Mouse (Mus musculus): ENCODE measurements around the gene Cep89. TPM values are rescaled to one million over a fixed set of nuclear protein-coding genes. Genes with fewer than 3 reads are reported as not detected.

The Cep89 gene
- polyA plus RNA-seq, 1 experiment from 2014 or later: 37.3 TPM

DNA sequence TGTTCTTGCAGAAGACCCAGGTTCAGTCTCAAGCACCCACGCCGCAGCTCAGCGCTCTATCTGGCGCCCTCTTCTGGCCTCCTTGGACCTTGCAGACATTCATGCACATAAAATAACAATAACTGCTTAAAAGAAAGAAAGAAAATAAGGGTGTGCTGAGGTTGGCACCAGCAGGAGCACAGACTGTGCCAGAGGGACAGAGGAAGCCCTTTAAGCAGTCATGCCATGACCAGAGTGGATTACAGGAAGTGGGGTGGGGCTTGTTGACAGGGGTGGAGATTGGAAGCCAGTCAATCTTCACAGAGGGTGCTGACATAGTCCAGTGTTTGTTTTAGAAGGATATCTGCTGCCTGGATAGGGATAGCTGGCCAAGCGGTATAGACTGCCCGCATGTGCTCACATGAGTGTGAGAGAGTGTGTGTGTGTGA, 10.3 kb upstream of the Cep89 start:
- no peaks in the 10 kb centered on the region for H3K9me3 ChIP-seq
- no peak overlapping the region for H3K4me2 ChIP-seq
- H3K4me1 ChIP-seq: peaks cover 12% of the 10 kb centered on the region
- ATAC-seq (ENCODE audit: extremely low read depth, insufficient number of reproducible peaks, low FRiP score, low TSS enrichment): peak; percentile 48; the same call in 1 of the 2 replicates
- 46% methylated on average over 6 of the region's 6 CpGs for WGBS
- no peaks in the 10 kb centered on the region for H3K27me3 ChIP-seq (replicated peaks)
- no peak overlapping the region for H3K9ac ChIP-seq
- H3K27ac ChIP-seq (replicated peaks): 0 out of 2 replicates have a peak overlapping the region, but pooled peaks have one; percentile 5
- H3K4me3 ChIP-seq: no peak overlapping the region
- H3K36me3 ChIP-seq: peaks cover 11% of the 10 kb centered on the region

DNA sequence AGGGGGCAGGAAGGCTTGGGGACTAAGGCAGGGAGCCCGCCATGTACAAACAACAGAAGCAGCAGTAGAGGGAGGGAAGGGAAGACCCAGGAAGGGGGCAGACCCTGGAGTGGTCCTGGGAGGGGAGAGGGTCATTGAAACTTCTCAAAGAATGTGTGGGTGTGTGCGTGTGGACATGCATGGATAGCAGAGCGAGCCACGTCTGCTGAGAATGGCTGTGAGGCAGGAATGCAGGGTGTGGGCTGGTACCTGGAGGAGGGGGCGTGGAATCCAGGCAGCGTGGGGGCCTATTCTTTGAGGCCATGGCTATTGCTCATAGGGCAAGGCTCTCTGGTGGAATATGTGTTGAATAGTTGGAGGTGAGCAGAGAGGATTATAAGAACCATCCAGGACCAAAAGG, 8.1 kb upstream of the Cep89 start:
- no peak overlapping the region for H3K4me2 ChIP-seq
- no peaks in the 10 kb centered on the region for H3K27me3 ChIP-seq (replicated peaks)
- WGBS: 57% methylated on average over 6 of the region's 6 CpGs
- ATAC-seq (ENCODE audit: extremely low read depth, insufficient number of reproducible peaks, low FRiP score, low TSS enrichment): no peak
- H3K9ac ChIP-seq: no peak overlapping the region
- no peak overlapping the region for H3K4me3 ChIP-seq
- peaks cover 12% of the 10 kb centered on the region for H3K4me1 ChIP-seq
- H3K27ac ChIP-seq (replicated peaks): no peak overlapping the region
- peaks cover 32% of the 10 kb centered on the region for H3K36me3 ChIP-seq
- no peaks in the 10 kb centered on the region for H3K9me3 ChIP-seq

DNA sequence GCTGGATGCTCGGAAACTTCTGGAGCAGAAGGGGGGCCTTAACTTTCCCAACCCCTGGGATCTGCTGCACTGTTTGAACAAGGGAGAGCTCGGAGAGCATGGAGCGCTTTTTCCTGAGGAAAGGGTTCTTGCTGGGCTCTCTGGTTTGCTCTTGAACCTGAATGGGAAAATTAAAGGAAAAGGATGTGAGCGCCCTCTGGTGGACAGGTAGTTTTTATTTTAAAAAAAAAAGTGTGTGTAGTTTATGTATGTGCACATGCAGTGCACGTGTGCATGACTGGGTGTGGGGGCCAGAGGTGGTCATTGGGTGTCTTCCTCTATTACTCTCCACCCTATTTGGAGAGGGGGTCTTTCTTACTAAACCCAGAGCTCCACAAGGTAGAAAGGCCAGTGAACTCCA, 3.9 kb upstream of the Cep89 start:
- 62% methylated on average over 5 of the region's 5 CpGs for WGBS
- no peak for ATAC-seq (ENCODE audit: extremely low read depth, insufficient number of reproducible peaks, low FRiP score, low TSS enrichment)
- H3K27me3 ChIP-seq (replicated peaks): no peaks in the 10 kb centered on the region

DNA sequence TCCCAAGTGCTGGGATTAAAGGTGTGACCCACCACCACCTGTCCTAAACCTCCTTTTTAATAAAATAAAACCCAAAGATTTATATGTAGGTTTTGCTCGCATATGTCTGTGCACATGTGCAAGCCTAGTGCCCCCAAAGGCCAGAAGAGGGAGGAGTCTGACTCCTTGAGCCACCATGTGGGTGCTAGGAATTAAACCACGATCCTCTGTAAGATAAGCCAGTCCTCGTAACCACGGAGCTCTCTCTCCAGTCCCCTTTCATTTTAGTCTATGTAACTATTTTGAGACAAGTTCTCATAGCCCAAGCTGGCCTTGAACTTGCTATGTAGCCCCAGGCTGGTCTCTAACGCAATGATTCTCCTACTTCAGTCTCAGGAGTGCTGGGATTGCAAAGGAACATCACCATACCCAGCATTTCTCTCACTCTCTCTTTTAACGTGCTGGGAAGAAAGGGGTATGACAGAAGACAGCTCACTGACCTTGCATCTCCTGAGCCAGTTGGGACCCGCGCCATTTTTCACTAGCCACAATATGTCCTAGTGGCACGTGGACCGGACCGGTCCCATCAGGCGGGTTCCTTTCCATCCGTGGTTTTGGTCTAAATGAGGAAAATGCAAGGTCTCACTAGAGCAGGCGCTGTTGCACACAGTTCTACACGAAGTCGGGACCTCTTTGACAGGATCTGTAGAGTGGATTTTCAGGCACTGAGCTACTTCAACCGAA, 940 bp upstream of the Cep89 start:
- peak overlapping the region; percentile 90 for H3K4me2 ChIP-seq
- H3K36me3 ChIP-seq: peaks cover 62% of the 10 kb centered on the region
- no peaks in the 10 kb centered on the region for H3K27me3 ChIP-seq (replicated peaks)
- ATAC-seq (ENCODE audit: extremely low read depth, insufficient number of reproducible peaks, low FRiP score, low TSS enrichment): no peak
- H3K9me3 ChIP-seq: no peaks in the 10 kb centered on the region
- H3K4me1 ChIP-seq: peaks cover 19% of the 10 kb centered on the region
- 10% methylated on average over 17 of the region's 17 CpGs for WGBS
- H3K9ac ChIP-seq: peak overlapping the region; percentile 78
- H3K27ac ChIP-seq (replicated peaks): no peak overlapping the region; the same call in 1 of the 2 replicates
- peak overlapping the region; percentile 67 for H3K4me3 ChIP-seq

More for the DNA sequence above, 3.9 kb upstream of the Cep89 start:
- H3K27ac ChIP-seq (replicated peaks): no peak overlapping the region
- no peaks in the 10 kb centered on the region for H3K9me3 ChIP-seq
- no peak overlapping the region for H3K4me2 ChIP-seq
- peaks cover 16% of the 10 kb centered on the region for H3K4me1 ChIP-seq
- H3K9ac ChIP-seq: no peak overlapping the region
- no peak overlapping the region for H3K4me3 ChIP-seq
- H3K36me3 ChIP-seq: peaks cover 44% of the 10 kb centered on the region

DNA sequence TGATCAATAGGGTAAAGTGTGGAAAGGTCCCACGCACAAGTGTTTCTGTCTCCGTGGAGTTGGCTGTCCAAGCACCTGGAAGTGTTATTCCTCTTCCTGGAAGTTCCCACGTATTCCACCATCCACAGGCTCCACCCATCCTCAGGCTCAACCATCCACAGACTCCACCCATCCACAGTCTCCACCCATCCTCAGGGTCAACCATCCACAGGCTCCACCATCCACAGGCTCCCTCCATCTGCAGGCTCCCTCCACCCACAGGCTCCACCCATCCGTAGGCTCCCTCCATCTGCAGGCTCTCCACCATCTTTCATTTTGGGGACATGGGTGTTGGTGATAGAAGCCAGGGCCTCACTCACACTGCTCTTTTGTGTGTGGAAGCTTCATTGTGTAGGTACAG, 4.3 kb downstream of the Cep89 start:
- ATAC-seq (ENCODE audit: extremely low read depth, insufficient number of reproducible peaks, low FRiP score, low TSS enrichment): no peak
- Histone ChIP-seq H3K27me3 (replicated peaks) (no peaks in the 10 kb centered on the region), H3K9ac (no peak overlapping the region), H3K27ac (replicated peaks) (no peak overlapping the region), H3K4me2 (no peak overlapping the region), H3K36me3 (peaks cover 74% of the 10 kb centered on the region), H3K9me3 (no peaks in the 10 kb centered on the region), H3K4me1 (peaks cover 11% of the 10 kb centered on the region), H3K4me3 (no peak overlapping the region)
- WGBS: 81% methylated on average over 4 of the region's 4 CpGs

DNA sequence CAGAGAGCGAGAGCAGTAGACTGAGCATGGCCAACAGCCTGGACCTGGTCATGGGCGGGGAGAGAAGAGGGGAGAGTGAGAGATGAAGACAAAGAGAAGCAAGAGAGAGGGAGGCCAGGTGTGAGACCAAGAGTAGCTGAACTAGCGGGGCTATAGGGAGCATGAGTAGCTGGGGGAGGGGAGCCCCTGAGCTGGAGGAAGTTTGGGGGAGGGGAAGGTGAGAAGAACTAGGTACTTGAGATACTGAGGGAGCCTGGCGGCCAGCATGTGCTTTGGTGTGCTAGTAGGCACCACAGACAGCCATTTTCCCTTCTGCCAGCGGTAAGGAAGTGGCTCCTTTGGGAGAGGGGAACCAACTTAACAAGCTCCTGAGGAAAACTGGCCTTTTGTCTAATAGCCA, 18.4 kb downstream of the Cep89 start:
- Histone ChIP-seq H3K27me3 (replicated peaks) (no peaks in the 10 kb centered on the region), H3K4me3 (no peak overlapping the region), H3K9ac (no peak overlapping the region), H3K27ac (replicated peaks) (no peak overlapping the region), H3K4me2 (no peak overlapping the region), H3K9me3 (no peaks in the 10 kb centered on the region), H3K36me3 (peaks cover 66% of the 10 kb centered on the region), H3K4me1 (peaks cover 12% of the 10 kb centered on the region)
- no peak for ATAC-seq (ENCODE audit: extremely low read depth, insufficient number of reproducible peaks, low FRiP score, low TSS enrichment)
- 51% methylated on average over 5 of the region's 5 CpGs for WGBS

DNA sequence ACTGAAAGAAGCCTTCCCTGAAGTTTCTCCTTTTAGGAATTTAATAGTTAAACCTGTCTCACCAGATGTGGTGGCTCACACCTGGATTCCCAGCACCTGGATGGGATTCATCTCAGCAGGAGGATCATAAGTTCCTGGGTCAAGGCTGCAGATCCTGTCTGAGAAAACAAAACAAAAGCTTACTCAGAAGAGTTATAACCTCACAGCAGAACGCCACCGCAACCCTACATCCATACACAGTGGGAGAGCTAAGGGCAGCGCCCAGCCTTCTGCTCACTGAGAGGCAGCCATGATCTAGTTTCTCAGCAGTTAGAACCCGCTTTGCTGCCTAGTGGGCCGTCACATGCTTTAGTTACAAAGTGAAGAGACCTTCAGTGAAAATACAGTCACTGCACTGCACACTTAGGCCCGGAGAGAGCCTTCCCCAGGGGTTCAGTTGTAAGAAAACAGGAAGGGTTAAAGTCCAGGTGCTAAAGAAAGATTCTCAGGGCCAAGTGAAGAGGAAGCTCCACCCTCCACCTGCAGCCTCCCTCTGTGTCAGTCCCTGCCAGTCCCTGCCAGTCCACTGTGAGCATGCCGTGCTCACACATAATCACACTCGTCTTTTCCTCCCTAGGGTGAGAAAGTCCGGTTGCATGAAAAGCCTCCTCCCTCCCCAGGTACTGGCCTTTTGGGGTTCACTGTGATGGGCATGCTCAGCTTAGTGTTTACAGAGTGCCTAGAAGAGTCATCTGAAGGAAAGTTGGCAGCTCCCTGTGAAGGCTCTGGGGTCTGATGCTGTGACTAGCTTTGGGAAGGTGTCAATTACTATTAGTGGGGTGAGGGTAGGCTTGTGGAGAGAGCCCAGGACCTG, 19.2 kb downstream of the Cep89 start:
- Histone ChIP-seq H3K4me2 (no peak overlapping the region), H3K4me1 (peaks cover 12% of the 10 kb centered on the region), H3K27me3 (replicated peaks) (no peaks in the 10 kb centered on the region), H3K9me3 (no peaks in the 10 kb centered on the region), H3K4me3 (no peak overlapping the region), H3K36me3 (peaks cover 66% of the 10 kb centered on the region), H3K9ac (no peak overlapping the region), H3K27ac (replicated peaks) (no peak overlapping the region)
- ATAC-seq (ENCODE audit: extremely low read depth, insufficient number of reproducible peaks, low FRiP score, low TSS enrichment): no peak
- 82% methylated on average over 9 of the region's 9 CpGs for WGBS

DNA sequence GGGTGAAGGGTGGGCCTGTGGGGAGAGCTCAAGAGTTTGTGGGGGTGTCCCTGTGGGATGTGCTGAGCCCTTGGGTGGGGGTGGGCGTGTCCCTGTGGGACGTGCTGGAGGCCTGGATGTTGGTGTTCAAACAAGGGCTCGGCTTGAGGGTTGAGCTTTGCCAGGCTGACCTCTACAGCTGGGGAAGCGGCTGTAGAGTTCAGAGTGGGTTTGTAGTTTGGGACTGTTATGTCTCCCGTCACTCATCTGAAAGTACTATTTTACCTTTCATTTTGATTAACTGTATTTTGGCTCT, 19.8 kb downstream of the Cep89 start:
- peaks cover 12% of the 10 kb centered on the region for H3K4me1 ChIP-seq
- peaks cover 66% of the 10 kb centered on the region for H3K36me3 ChIP-seq
- H3K27me3 ChIP-seq (replicated peaks): no peaks in the 10 kb centered on the region
- H3K27ac ChIP-seq (replicated peaks): no peak overlapping the region
- no peak overlapping the region for H3K9ac ChIP-seq
- H3K4me3 ChIP-seq: no peak overlapping the region
- no peaks in the 10 kb centered on the region for H3K9me3 ChIP-seq
- ATAC-seq (ENCODE audit: extremely low read depth, insufficient number of reproducible peaks, low FRiP score, low TSS enrichment): no peak
- 82% methylated on average over 5 of the region's 5 CpGs for WGBS
- no peak overlapping the region for H3K4me2 ChIP-seq

DNA sequence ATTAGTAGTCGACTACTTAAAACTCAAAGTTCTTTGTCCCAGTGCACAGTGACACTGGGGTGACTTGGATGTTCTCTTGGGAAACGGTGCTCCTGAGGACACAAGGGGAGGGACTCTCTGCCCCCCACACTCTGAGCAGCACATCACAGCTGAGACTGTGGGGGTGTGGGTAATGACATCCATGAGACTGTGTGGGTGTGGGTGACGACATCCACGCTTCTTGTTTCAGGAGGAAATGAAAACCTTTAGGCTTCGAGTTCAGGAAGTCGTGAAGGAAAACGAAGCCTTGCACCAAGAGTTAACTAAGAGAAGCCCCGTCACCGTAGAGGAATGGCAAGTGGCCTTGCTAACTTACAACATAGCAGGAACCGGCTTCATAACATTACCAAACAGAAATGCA, 26.2 kb downstream of the Cep89 start:
- Histone ChIP-seq H3K36me3 (peaks cover 93% of the 10 kb centered on the region), H3K9ac (no peak overlapping the region), H3K4me2 (no peak overlapping the region), H3K27me3 (replicated peaks) (no peaks in the 10 kb centered on the region), H3K4me3 (no peak overlapping the region), H3K9me3 (no peaks in the 10 kb centered on the region), H3K4me1 (no peaks in the 10 kb centered on the region), H3K27ac (replicated peaks) (no peak overlapping the region)
- ATAC-seq (ENCODE audit: extremely low read depth, insufficient number of reproducible peaks, low FRiP score, low TSS enrichment): no peak
- WGBS: 86% methylated on average over 10 of the region's 10 CpGs

DNA sequence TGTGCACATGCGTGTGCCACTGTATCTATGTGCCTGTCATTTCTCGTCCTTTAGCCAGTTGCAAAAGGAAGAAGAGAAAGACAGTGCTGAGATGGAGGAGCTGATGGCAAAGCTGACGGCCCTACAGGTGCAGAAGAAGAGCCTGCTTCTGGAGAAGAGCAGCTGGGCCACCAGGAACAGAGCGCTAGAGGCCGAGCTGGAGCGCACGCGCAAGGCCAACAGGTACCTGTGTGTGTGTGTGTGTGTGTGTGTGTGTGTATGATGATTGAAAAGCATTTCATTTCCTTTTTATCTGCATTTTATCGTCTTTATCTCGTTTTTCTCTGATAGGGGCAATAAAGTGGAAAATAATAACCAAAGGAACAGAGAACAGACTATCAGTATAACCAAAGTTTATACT, 31.3 kb downstream of the Cep89 start:
- 88% methylated on average over 10 of the region's 10 CpGs for WGBS
- no peak overlapping the region for H3K9ac ChIP-seq
- H3K4me1 ChIP-seq: no peaks in the 10 kb centered on the region
- no peaks in the 10 kb centered on the region for H3K9me3 ChIP-seq
- no peak overlapping the region for H3K27ac ChIP-seq (replicated peaks)
- H3K4me2 ChIP-seq: no peak overlapping the region
- ATAC-seq (ENCODE audit: extremely low read depth, insufficient number of reproducible peaks, low FRiP score, low TSS enrichment): no peak
- H3K27me3 ChIP-seq (replicated peaks): no peaks in the 10 kb centered on the region
- H3K36me3 ChIP-seq: peaks cover 92% of the 10 kb centered on the region
- no peak overlapping the region for H3K4me3 ChIP-seq

DNA sequence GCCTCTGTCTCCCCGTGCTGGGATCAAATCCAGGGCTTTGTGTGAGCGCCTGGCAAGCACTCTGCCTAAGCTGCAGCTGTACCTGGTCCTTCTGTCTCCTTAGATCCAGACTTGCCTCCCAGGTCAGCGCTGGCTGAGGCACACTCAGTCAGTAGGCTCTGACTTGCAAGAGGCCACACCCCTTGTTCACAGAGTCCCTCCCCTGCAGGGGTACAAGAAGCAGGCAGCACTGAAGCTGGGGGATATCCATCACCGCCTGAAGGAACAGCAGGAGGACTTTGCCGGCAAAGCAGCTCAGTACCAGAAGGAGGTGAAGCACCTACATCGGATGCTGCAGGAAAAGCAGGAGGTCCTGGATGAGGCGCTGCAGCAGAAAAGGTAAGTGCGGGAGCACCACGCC, 38.4 kb downstream of the Cep89 start:
- H3K9ac ChIP-seq: no peak overlapping the region
- H3K4me3 ChIP-seq: no peak overlapping the region
- H3K4me1 ChIP-seq: no peaks in the 10 kb centered on the region
- no peaks in the 10 kb centered on the region for H3K9me3 ChIP-seq
- ATAC-seq (ENCODE audit: extremely low read depth, insufficient number of reproducible peaks, low FRiP score, low TSS enrichment): no peak
- H3K4me2 ChIP-seq: no peak overlapping the region
- no peaks in the 10 kb centered on the region for H3K27me3 ChIP-seq (replicated peaks)
- H3K27ac ChIP-seq (replicated peaks): no peak overlapping the region
- 86% methylated on average over 9 of the region's 9 CpGs for WGBS
- peaks cover 90% of the 10 kb centered on the region for H3K36me3 ChIP-seq

Measured in heart, embryonic 13.5 days (tissue).